Mouse (Mus musculus) small intestine, adult 2 months (tissue): ENCODE data around the gene Fto.

Source experiments
- CTCF ChIP-seq: fragments of 200-500 bp; IDR thresholded peaks from 2 replicates; pipeline ENCODE4 v1.5.1; 2012; ENCODE audit warnings: low read depth, mild to moderate bottlenecking, control low read depth, inconsistent platforms, low read length, moderate library complexity, mixed read lengths; ENCODE audit not compliant: insufficient replicate concordance, insufficient read length; ENCODE audit errors: extremely low read depth
- POLR2A ChIP-seq: fragments of 200-500 bp; IDR thresholded peaks from 2 replicates; pipeline ENCODE4 v1.6.1; 2012; ENCODE audit warnings: low read depth, mild to moderate bottlenecking, control low read depth, inconsistent platforms, low read length, moderate library complexity

DNA sequence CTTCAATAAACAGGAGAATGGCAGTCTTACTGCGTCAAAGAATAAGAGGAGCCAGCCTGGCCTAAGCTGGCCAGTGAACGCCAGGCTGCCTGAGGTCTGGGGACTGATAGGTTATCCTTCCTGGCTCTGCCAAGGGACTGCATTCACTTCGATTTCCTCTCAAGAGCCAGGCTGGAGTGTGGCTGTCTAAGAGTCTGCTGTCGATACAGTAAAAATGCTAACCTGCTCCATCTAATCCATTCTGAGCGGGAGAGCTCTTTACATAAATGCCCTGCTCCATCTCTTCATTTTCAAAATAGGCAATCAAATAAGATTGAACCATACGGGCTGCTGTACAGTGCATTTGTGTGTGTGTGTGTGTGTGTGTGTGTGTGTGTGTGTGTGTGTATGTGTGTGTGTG is 397.9 kb downstream of the Fto start:
- TF ChIP-seq POLR2A, result no peak
- no peak for TF ChIP-seq CTCF
